Mouse (Mus musculus): ENCODE results near the gene St8sia2.

DNA sequence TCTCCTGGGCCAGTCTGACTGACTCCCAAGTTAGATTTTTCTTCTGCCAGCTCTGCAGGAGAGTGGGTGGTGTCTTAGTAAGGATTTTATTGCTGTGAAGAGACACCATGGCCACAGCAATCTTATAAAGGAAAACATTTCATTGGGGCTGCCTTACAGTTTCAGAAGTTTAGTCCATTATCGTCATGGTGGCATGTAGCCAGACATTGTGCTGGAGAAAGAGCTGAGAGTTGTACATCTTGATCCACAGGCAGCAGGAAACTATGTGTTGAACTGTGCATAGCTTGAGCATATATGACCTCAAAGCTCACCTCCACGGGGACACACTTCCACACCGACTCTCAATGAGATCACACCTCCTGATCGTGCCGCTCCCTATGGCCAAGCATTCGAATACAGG lies 8.3 kb upstream of the St8sia2 start:
- TF ChIP-seq TCF12 (IDR thresholded peaks at IDR 0.05; ENCODE audit: insufficient read depth, poor library complexity, severe bottlenecking) (no peak), MAX (IDR thresholded peaks at IDR 0.05; ENCODE audit: low read depth) (no peak), USF1 (IDR thresholded peaks at IDR 0.05; ENCODE audit: low read depth) (no peak), E2F4 (IDR thresholded peaks at IDR 0.05; ENCODE audit: insufficient read depth) (no peak), POLR2A (IDR thresholded peaks at IDR 0.05; ENCODE audit: insufficient read length, low read depth) (no peak), SRF (IDR thresholded peaks at IDR 0.05; ENCODE audit: control insufficient read depth, insufficient read length, low read depth) (no peak), MYOD1 (IDR thresholded peaks at IDR 0.05; ENCODE audit: control insufficient read depth in 1 of 3, insufficient read length in 2 of 3, low read depth in 2 of 3) (no peak), MYOG (IDR thresholded peaks at IDR 0.05; ENCODE audit: control insufficient read depth in 1 of 3, insufficient read depth in 1 of 3, insufficient read length in 2 of 3, low read depth in 2 of 3) (no peak), TCF3 (IDR thresholded peaks at IDR 0.05; ENCODE audit: insufficient read length, low read depth) (no peak), POLR2AphosphoS2 (IDR thresholded peaks at IDR 0.05; ENCODE audit: insufficient read length, low read depth) (no peak), REST (IDR thresholded peaks at IDR 0.05; ENCODE audit: insufficient read depth, insufficient read length) (no peak), CEBPB (IDR thresholded peaks at IDR 0.05; ENCODE audit: insufficient read depth, poor library complexity, severe bottlenecking) (no peak)
